Mouse (Mus musculus) hindbrain, postnatal 0 days (tissue): Measurements from ENCODE around the gene Tnn. TPM values are rescaled to one million over a fixed set of nuclear protein-coding genes. Genes with fewer than 3 reads are reported as not detected.

Experiments
- ATAC-seq: fragments of 200-750 bp; cut with Nextera tagmentation; 2 replicates; pipeline ENCODE4 v1.8.0; 2017; ENCODE audit warnings: mild to moderate bottlenecking, moderate TSS enrichment, moderate library complexity
- DNase-seq: peaks from one replicate; pipeline ENCODE4 v3.0.0-alpha.2; 2015; ENCODE audit warnings: low spot score
- H3K27ac ChIP-seq: fragments of 300-500 bp; sonication (generic); 2 replicates; pipeline ENCODE4 v1.5.1; 2014; ENCODE audit warnings: mild to moderate bottlenecking
- H3K27me3 ChIP-seq: fragments of 300-500 bp; sonication (generic); 2 replicates; pipeline ENCODE4 v1.6.1; 2014; ENCODE audit warnings: low read length, mixed read lengths; ENCODE audit not compliant: insufficient read depth
- H3K36me3 ChIP-seq: fragments of 300-500 bp; sonication (generic); 2 replicates; pipeline ENCODE4 v1.6.1; 2014; ENCODE audit warnings: low read length, mixed read lengths; ENCODE audit not compliant: insufficient read depth
- H3K4me1 ChIP-seq: fragments of 300-500 bp; sonication (generic); 2 replicates; pipeline ENCODE4 v1.6.1; 2014; ENCODE audit warnings: antibody characterized with exemption, low read length, mixed read lengths; ENCODE audit not compliant: insufficient read depth
- H3K4me2 ChIP-seq: fragments of 300-500 bp; sonication (generic); 2 replicates; pipeline ENCODE4 v1.6.1; 2014; ENCODE audit warnings: low read depth, mild to moderate bottlenecking, low read length, moderate library complexity, mixed read lengths
- H3K4me3 ChIP-seq: fragments of 300-500 bp; sonication (generic); 2 replicates; pipeline ENCODE4 v1.5.1; 2014; ENCODE audit warnings: low read length
- H3K9ac ChIP-seq: fragments of 300-500 bp; sonication (generic); replicated peaks from 2 replicates; pipeline ENCODE4 v1.6.1; 2014; ENCODE audit warnings: mild to moderate bottlenecking, low read length, moderate library complexity, mixed read lengths
- H3K9me3 ChIP-seq: fragments of 300-500 bp; sonication (generic); 2 replicates; pipeline ENCODE4 v1.6.1; 2016; ENCODE audit warnings: low read length, mixed read lengths
- CTCF ChIP-seq: IDR thresholded peaks from 2 replicates; pipeline ENCODE4 v1.5.1; 2016; ENCODE audit warnings: antibody characterized with exemption, control low read depth, low read depth
- WGBS: fragments of 180-500 bp; shearing (Covaris S2); extraction: QIAGEN DNeasy Blood & Tissue Kit; methylation state at CpG from one replicate; pipeline ENCODE4 v1.1.7; 2014; 5-methylcytosine and 5-hydroxymethylcytosine counted together
- polyA plus RNA-seq: library from polyadenylated mRNA; unstranded; fragments of >200 nt; fragmentation: Nextera tagmentation; extraction: Ambion mirVana; gene quantifications from 2 replicates; pipeline ENCODE4 v1.2.1, GENCODE M21; 2015
- total RNA-seq: library from RNA; depleted of rRNA; stranded (reverse); fragments of >200 nt; gene quantifications from 2 replicates; pipeline ENCODE4 v1.2.3, GENCODE M21; 2014; rRNA removed

The Tnn gene
- total and polyA plus RNA-seq, 2 experiments from 2014 or later = 0.09 to 0.84 TPM

GRCm38 (mm10) chr1:160036996-160037521 lies 116.3 kb downstream of the Tnn start:
- Histone ChIP-seq H3K9ac (no peak overlapping the region), H3K9me3 (no peaks in the 10 kb centered on the region), H3K27ac (no peak overlapping the region), H3K4me1 (no peaks in the 10 kb centered on the region), H3K4me2 (no peak overlapping the region), H3K36me3 (no peaks in the 10 kb centered on the region), H3K4me3 (no peak overlapping the region), H3K27me3 (no peaks in the 10 kb centered on the region)
- no peak for TF ChIP-seq CTCF
- ATAC-seq = no peak
- 69% methylated on average over 5 of the region's 5 CpGs for WGBS
- DNase-seq = no peak

- Histone ChIP-seq H3K9ac (no peak overlapping the region), H3K4me3 (no peak overlapping the region), H3K27me3 (no peaks in the 10 kb centered on the region), H3K9me3 (no peaks in the 10 kb centered on the region), H3K27ac (no peak overlapping the region), H3K36me3 (no peaks in the 10 kb centered on the region), H3K4me2 (no peak overlapping the region), H3K4me1 (no peaks in the 10 kb centered on the region)
- no peak for TF ChIP-seq CTCF
- ATAC-seq (no peak), DNase-seq (no peak)
- 75% methylated on average over 3 of the region's 3 CpGs for WGBS
Measured at GRCm38 (mm10) chr1:160035561-160035960, 117.8 kb downstream of the Tnn start.

Other genes starting within 250 kb of the Tnn start
- 1.6 and 2.1 TPM in 2 replicates for gene 4930523C07Rik, start 109.2 kb downstream of the Tnn start, total RNA-seq
- gene 4930523C07Rik, start 109.2 kb downstream of the Tnn start, polyA plus RNA-seq = 2.8 and 3.6 TPM in 2 replicates
- gene Mrps14, start 41.6 kb upstream of the Tnn start, total RNA-seq = 7.3 and 16.9 TPM in 2 replicates
- gene Mrps14, start 41.6 kb upstream of the Tnn start, polyA plus RNA-seq = 138 and 149 TPM in 2 replicates
- gene Cacybp, start 59.3 kb upstream of the Tnn start, total RNA-seq = 49.5 and 76.6 TPM in 2 replicates
- gene Cacybp, start 59.3 kb upstream of the Tnn start, polyA plus RNA-seq = 316 and 317 TPM in 2 replicates